Mouse (Mus musculus) G1E (cell line): ENCODE results near the gene Ampd2. TPM values are rescaled to one million over a fixed set of nuclear protein-coding genes. Genes with fewer than 3 reads are reported as not detected.
A peak's percentile ranks its signal among the peaks of the same experiment; 100 is the strongest.

Experiments
- ATAC-seq: 2 replicates; pipeline ENCODE4 v1.8.0; 2016; ENCODE audit warnings: mild to moderate bottlenecking; ENCODE audit not compliant: insufficient number of reproducible peaks, poor library complexity, low FRiP score, severe bottlenecking; ENCODE audit errors: extremely low read depth
- DNase-seq: peaks from one replicate; pipeline ENCODE4 v3.0.0; 2012; ENCODE audit warnings: low spot score
- H3K27me3 ChIP-seq: 2 replicates; pipeline ENCODE4 v1.6.1; 2012; ENCODE audit warnings: mild to moderate bottlenecking, low read length, inconsistent platforms; ENCODE audit not compliant: insufficient read depth
- H3K36me3 ChIP-seq: replicated peaks from 2 replicates; pipeline ENCODE3; 2012; ENCODE audit warnings: mild to moderate bottlenecking, inconsistent platforms
- H3K4me1 ChIP-seq: 2 replicates; pipeline ENCODE4 v1.6.1; 2012; ENCODE audit warnings: low read depth, low read length, inconsistent platforms, mixed read lengths; ENCODE audit not compliant: insufficient read depth
- H3K4me3 ChIP-seq: 2 replicates; pipeline ENCODE4 v1.5.1; 2012; ENCODE audit warnings: low read depth, mild to moderate bottlenecking, inconsistent platforms, low read length, moderate library complexity, mixed read lengths
- H3K9me3 ChIP-seq: replicated peaks from 2 replicates; pipeline ENCODE4 v1.6.1; 2012; ENCODE audit warnings: inconsistent platforms
- CTCF ChIP-seq: IDR thresholded peaks from 2 replicates; pipeline ENCODE4 v1.5.1; 2012; ENCODE audit warnings: low read depth, low read length, inconsistent platforms, mixed read lengths
- GATA1 ChIP-seq: IDR thresholded peaks from 2 replicates; pipeline ENCODE4 v1.6.1; 2012; ENCODE audit warnings: borderline replicate concordance, low read length, inconsistent platforms, mixed read lengths
- GATA2 ChIP-seq: IDR thresholded peaks from 2 replicates; pipeline ENCODE4 v1.6.1; 2012; ENCODE audit warnings: low read depth, low read length, inconsistent platforms, borderline replicate concordance
- POLR2AphosphoS5 ChIP-seq: IDR thresholded peaks from 2 replicates; pipeline ENCODE4 v1.6.1; 2012; ENCODE audit warnings: low read depth, low read length, inconsistent platforms; ENCODE audit not compliant: insufficient replicate concordance
- TAL1 ChIP-seq: conservative IDR thresholded peaks from 2 replicates; pipeline ENCODE4 v1.6.1; 2012; ENCODE audit warnings: low read depth, low read length, inconsistent platforms, mixed read lengths
- polyA plus RNA-seq: library from polyadenylated mRNA; stranded (reverse); fragments of >175 nt; gene quantifications from 2 replicates; pipeline ENCODE4 v1.2.3, GENCODE M21; 2012
- total RNA-seq, 2 experiments: library from RNA; stranded (forward) in 1 of 2; stranded (reverse) in 1 of 2; fragments of 200-1000 nt in 1 of 2; fragments of >200 nt in 1 of 2; fragmentation: Nextera tagmentation in 1 of 2; gene quantifications; 2 replicates each; pipeline ENCODE4 v1.2.3; 2014 to 2017

Gene Ampd2
- total and polyA plus RNA-seq, 3 experiments: 81.6 to 380 (median 169) TPM

DNA sequence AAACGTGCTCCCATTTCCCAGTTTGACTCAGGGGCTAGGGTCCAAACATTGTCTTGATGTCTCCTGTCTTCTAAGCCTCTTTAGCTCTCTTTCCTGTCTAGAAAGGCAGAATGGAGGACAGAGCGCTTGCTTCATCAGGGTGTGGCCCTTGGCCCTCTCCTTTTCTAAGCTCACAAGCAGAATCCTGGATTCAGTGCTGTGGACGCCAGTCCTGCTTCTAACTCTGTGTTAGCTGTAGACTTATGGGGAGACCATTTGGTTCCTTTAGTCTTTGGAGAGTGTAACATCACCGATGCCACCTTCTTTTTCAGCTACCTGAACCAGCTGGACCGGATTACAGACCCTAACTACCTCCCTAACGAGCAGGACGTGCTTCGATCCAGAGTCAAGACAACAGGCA is 11.2 kb upstream of the Ampd2 start:
- DNase-seq (no peak), ATAC-seq (no peak)
- TF ChIP-seq CTCF (no peak), GATA1 (no peak), POLR2AphosphoS5 (no peak), TAL1 (no peak), GATA2 (no peak)
- H3K9me3 ChIP-seq: no peaks in the 10 kb centered on the region
- H3K27me3 ChIP-seq: no peaks in the 10 kb centered on the region
- peaks cover 85% of the 10 kb centered on the region for H3K4me1 ChIP-seq
- H3K36me3 ChIP-seq: peaks cover 35% of the 10 kb centered on the region
- peak overlapping the region; percentile 31; the same call in 1 of the 2 replicates for H3K4me3 ChIP-seq

DNA sequence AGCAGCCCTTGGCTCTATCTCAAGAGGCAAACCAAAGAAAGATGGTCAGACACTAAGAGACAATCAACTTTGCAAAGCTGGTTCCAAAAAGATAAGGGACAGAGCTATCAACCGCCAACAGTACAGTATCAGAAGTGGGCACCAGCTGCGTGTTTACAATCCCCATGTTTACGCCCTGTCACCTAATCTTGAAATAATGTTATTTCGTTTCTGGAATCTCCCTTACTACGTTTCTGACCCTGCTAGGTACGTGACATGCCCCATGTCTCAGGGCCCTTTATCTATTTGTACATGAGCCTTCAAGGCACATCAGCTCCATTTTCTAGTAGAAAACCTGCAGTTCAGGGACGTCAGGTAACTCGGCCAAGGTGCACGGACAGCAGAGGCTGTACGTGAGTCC is 10.3 kb upstream of the Ampd2 start:
- TF ChIP-seq TAL1 (peak; percentile 97), CTCF (no peak)
- peak; percentile 74 for DNase-seq

DNA sequence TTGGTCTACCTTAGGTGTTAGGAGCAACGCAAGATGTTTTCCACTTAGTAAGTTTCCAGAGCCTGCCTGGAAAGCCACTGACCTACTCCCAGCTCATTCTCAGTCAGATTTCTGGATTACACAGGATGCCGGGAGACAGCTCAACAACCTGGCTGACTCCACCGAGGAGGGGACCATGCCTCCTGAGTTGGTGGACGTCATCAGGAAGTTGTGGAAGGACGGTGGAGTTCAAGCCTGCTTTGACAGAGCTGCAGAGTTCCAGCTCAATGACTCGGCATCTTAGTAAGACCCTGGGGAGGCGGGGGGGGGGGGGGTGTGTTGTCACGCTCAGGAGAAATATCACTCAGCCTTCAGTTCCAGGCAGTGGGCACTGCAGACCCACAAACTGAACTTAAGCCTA is 9.8 kb upstream of the Ampd2 start:
- Histone ChIP-seq H3K4me3 (peak overlapping the region; percentile 64; the same call in 1 of the 2 replicates), H3K4me1 (peaks cover 91% of the 10 kb centered on the region)

More for the DNA sequence above, 10.3 kb upstream of the Ampd2 start:
- ATAC-seq: peak; percentile 81
- no peaks in the 10 kb centered on the region for H3K9me3 ChIP-seq
- H3K4me1 ChIP-seq: peaks cover 94% of the 10 kb centered on the region
- H3K4me3 ChIP-seq: peak overlapping the region; percentile 55; the same call in 1 of the 2 replicates
- peaks cover 39% of the 10 kb centered on the region for H3K36me3 ChIP-seq
- no peaks in the 10 kb centered on the region for H3K27me3 ChIP-seq

DNA sequence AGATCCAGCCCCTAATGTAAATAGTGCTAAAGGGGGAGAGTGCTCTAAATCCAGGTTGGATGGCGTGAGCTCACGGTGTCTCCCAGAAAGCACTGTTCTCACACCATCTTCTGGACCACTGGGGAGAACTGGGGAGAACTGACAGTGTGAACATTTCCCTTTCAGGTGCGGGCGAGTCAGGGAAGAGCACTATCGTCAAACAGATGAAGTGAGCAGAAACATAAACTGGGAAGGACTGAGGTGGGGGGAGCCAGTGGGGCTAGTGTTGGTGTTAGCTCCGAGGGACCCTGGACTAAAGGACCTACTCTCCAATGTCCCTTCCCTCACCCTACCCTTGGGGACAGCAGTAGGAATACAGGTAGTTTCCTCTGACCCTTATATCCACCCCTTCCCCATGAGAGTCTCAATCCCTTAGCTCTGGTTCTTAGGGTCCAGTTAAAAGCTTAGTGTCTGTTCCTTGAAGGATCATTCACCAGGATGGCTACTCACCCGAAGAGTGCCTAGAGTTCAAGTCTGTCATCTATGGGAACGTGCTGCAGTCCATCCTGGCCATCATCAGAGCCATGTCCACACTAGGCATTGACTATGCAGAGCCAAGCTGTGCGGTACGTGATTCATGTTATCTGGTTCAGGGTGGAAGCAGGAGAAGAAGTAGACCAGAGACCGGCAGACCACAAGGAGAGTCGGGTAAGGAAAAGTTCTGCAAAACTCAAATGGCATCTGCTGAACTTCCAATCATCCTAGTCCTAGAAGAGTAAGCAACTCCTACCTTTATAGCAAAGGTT is 8.7 kb upstream of the Ampd2 start:
- DNase-seq: no peak
- Histone ChIP-seq H3K4me3 (peak overlapping the region; percentile 53; the same call in 1 of the 2 replicates), H3K4me1 (peaks cover 86% of the 10 kb centered on the region), H3K9me3 (no peaks in the 10 kb centered on the region), H3K36me3 (peaks cover 35% of the 10 kb centered on the region), H3K27me3 (no peaks in the 10 kb centered on the region)
- ATAC-seq: no peak
- TF ChIP-seq GATA2 (no peak), GATA1 (no peak), POLR2AphosphoS5 (no peak), TAL1 (no peak), CTCF (no peak)

More for the DNA sequence above, 9.8 kb upstream of the Ampd2 start:
- DNase-seq (peak; percentile 76), ATAC-seq (peak; percentile 23)
- peaks cover 36% of the 10 kb centered on the region for H3K36me3 ChIP-seq
- H3K9me3 ChIP-seq: no peaks in the 10 kb centered on the region
- H3K27me3 ChIP-seq: no peaks in the 10 kb centered on the region
- TF ChIP-seq GATA1 (no peak), CTCF (no peak), TAL1 (no peak), POLR2AphosphoS5 (no peak), GATA2 (no peak)

DNA sequence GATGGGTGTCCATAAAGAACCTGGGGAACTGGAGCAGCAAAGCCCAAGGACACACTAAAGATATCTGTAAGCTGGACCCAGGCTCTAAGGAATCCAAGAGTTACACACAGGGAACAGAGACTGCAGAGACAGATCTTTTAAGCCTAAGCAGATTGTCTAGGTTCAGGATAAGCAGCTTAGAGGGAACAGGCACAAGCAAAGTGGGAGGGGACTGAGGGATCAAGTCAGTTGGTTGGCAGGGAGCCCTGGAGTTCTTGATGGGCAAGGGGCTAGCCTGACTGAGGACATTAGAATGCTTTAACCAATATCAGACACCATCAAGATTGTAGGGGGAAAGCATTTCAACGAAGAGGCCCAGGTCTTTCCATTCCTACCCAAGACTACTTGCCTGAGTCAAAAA is 7.7 kb upstream of the Ampd2 start:
- no peak for TF ChIP-seq GATA2
- no peak for TF ChIP-seq POLR2AphosphoS5
- no peak for TF ChIP-seq CTCF
- no peak for TF ChIP-seq GATA1
- no peak for TF ChIP-seq TAL1
- ATAC-seq (no peak), DNase-seq (no peak)
- H3K4me3 ChIP-seq: no peak overlapping the region
- H3K36me3 ChIP-seq: peaks cover 36% of the 10 kb centered on the region
- no peaks in the 10 kb centered on the region for H3K27me3 ChIP-seq
- no peaks in the 10 kb centered on the region for H3K9me3 ChIP-seq
- peaks cover 86% of the 10 kb centered on the region for H3K4me1 ChIP-seq

DNA sequence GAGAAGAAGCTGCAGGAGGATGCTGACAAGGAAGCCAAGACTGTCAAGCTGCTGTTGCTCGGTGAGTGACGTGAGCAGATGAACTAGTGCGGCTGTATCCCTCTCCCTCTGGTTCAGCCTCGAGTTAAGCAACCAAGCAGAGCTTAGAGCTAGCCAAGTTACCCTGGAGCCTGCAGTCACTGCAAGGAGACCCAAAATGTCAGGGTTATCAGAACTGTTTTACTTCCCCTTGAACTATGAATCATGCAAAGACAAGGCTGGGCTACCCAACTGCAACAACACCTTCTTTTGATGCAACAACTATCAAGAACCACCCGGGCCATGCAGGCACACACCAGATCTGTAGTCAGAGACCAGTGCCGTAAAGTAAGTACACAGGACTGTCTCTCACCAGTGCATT is 6.9 kb upstream of the Ampd2 start:
- Histone ChIP-seq H3K4me3 (no peak overlapping the region), H3K9me3 (no peaks in the 10 kb centered on the region), H3K4me1 (peaks cover 86% of the 10 kb centered on the region), H3K27me3 (no peaks in the 10 kb centered on the region), H3K36me3 (peaks cover 44% of the 10 kb centered on the region)
- DNase-seq (no peak), ATAC-seq (no peak)
- TF ChIP-seq GATA2 (no peak), GATA1 (no peak), TAL1 (no peak), CTCF (no peak), POLR2AphosphoS5 (no peak)
